Mouse (Mus musculus) limb, embryonic 14.5 days (tissue): ENCODE measurements around the gene March11. TPM values are rescaled to one million over a fixed set of nuclear protein-coding genes. Genes with fewer than 3 reads are reported as not detected.

Experiments used
- ATAC-seq: fragments of 200-750 bp; cut with Nextera tagmentation; 2 replicates; pipeline ENCODE4 v1.8.0; 2017; ENCODE audit warnings: low read depth, moderate number of reproducible peaks, moderate TSS enrichment; ENCODE audit not compliant: low FRiP score
- DNase-seq: peaks from one replicate; pipeline ENCODE4 v3.0.0-alpha.2; 2015; ENCODE audit warnings: low spot score
- H3K27ac ChIP-seq: fragments of 300-500 bp; sonication (generic); replicated peaks from 2 replicates; pipeline ENCODE4 v1.5.1; 2014; ENCODE audit warnings: low read depth, mild to moderate bottlenecking, low read length, moderate library complexity, mixed read lengths
- H3K27me3 ChIP-seq: fragments of 300-500 bp; sonication (generic); 2 replicates; pipeline ENCODE4 v1.6.1; 2014; ENCODE audit warnings: low read length, mixed read lengths; ENCODE audit not compliant: control insufficient read depth, insufficient read depth
- H3K36me3 ChIP-seq: fragments of 300-500 bp; sonication (generic); 2 replicates; pipeline ENCODE4 v1.6.1; 2014; ENCODE audit warnings: mild to moderate bottlenecking, low read length, moderate library complexity, mixed read lengths; ENCODE audit not compliant: control insufficient read depth, insufficient read depth
- H3K4me1 ChIP-seq: fragments of 300-500 bp; sonication (generic); 2 replicates; pipeline ENCODE4 v1.6.1; 2014; ENCODE audit warnings: antibody characterized with exemption, low read length, mixed read lengths; ENCODE audit not compliant: control insufficient read depth, insufficient read depth
- H3K4me2 ChIP-seq: fragments of 300-500 bp; sonication (generic); replicated peaks from 2 replicates; pipeline ENCODE4 v1.6.1; 2014; ENCODE audit warnings: low read depth, mild to moderate bottlenecking, low read length, moderate library complexity; ENCODE audit not compliant: severe bottlenecking
- H3K4me3 ChIP-seq: fragments of 300-500 bp; sonication (generic); replicated peaks from 2 replicates; pipeline ENCODE4 v1.5.1; 2014; ENCODE audit warnings: low read length
- H3K9ac ChIP-seq: fragments of 300-500 bp; sonication (generic); 2 replicates; pipeline ENCODE4 v1.6.1; 2014; ENCODE audit warnings: mild to moderate bottlenecking, low read depth, low read length, moderate library complexity; ENCODE audit not compliant: severe bottlenecking
- H3K9me3 ChIP-seq: fragments of 300-500 bp; sonication (generic); 2 replicates; pipeline ENCODE4 v1.6.1; 2016; ENCODE audit warnings: low read length; ENCODE audit not compliant: control insufficient read depth
- POLR2A ChIP-seq: fragments of 200-500 bp; IDR thresholded peaks from 2 replicates; pipeline ENCODE4 v1.8.0; 2012; ENCODE audit warnings: inconsistent platforms, mild to moderate bottlenecking, moderate library complexity, borderline replicate concordance; ENCODE audit not compliant: insufficient read depth, insufficient read length; ENCODE audit errors: extremely low read depth
- WGBS: fragments of 180-500 bp; shearing (Covaris S2); extraction: QIAGEN DNeasy Blood & Tissue Kit; methylation state at CpG from one replicate; pipeline ENCODE4 v1.1.7; 2014; 5-methylcytosine and 5-hydroxymethylcytosine counted together
- polyA plus RNA-seq, 2 experiments: library from polyadenylated mRNA; depleted of rRNA in 1 of 2; stranded (reverse) in 1 of 2; unstranded in 1 of 2; fragments of >200 nt; fragmentation: Nextera tagmentation in 1 of 2; extraction: Ambion mirVana in 1 of 2; gene quantifications; 2 replicates each; pipeline versions ENCODE4 v1.2.1 to v1.2.3; 2012 to 2014

The March11 gene
- 1.1 and 2.1 TPM in 2 replicates for polyA plus RNA-seq (2012; rRNA removed)
- 1.1 and 1.4 TPM in 2 replicates for polyA plus RNA-seq (2014; fragmentation: Nextera tagmentation; extraction: Ambion mirVana)

- DNase-seq (peak; percentile 25), ATAC-seq (peak; percentile 79)
- under 1% methylated on average over 51 of the region's 56 CpGs for WGBS
- H3K9ac ChIP-seq, result no peak within 1 kb of the TSS
- peaks cover 24% of the 10 kb centered on the region for H3K27me3 ChIP-seq
- no peak for TF ChIP-seq POLR2A
- H3K4me1 ChIP-seq, result no peaks in the 10 kb centered on the region
- peak within 1 kb of the TSS; percentile 55 for H3K4me3 ChIP-seq
- peak within 1 kb of the TSS; percentile 89 for H3K4me2 ChIP-seq
- H3K27ac ChIP-seq, result no peak within 1 kb of the TSS
- no peaks in the 10 kb centered on the region for H3K9me3 ChIP-seq
- H3K36me3 ChIP-seq, result no peaks in the 10 kb centered on the region
Observed at GRCm38 (mm10) chr15:26308629-26309230, at the start of gene March11. March11 (plus strand) TSS chr15:26309048.

- H3K36me3 ChIP-seq, result no peaks in the 10 kb centered on the region
- no peak for ATAC-seq
Observed at GRCm38 (mm10) chr15:26262336-26262735, 46.5 kb upstream of the March11 start.

GRCm38 (mm10) chr15:26269596-26269995 is 39.3 kb upstream of the March11 start:
- H3K9me3 ChIP-seq, result no peaks in the 10 kb centered on the region
- H3K27ac ChIP-seq, result no peak overlapping the region
- H3K4me2 ChIP-seq, result no peak overlapping the region
- 87% methylated on average over 4 of the region's 4 CpGs for WGBS
- TF ChIP-seq POLR2A, result no peak
- H3K4me1 ChIP-seq, result no peaks in the 10 kb centered on the region
- no peaks in the 10 kb centered on the region for H3K36me3 ChIP-seq
- DNase-seq (no peak), ATAC-seq (no peak)
- H3K27me3 ChIP-seq, result no peaks in the 10 kb centered on the region
- H3K9ac ChIP-seq, result no peak overlapping the region
- H3K4me3 ChIP-seq, result no peak overlapping the region

More at GRCm38 (mm10) chr15:26262336-26262735, 46.5 kb upstream of the March11 start:
- H3K4me2 ChIP-seq, result no peak overlapping the region
- no peak for TF ChIP-seq POLR2A
- WGBS, result 50% methylated on average over 1 of the region's 1 CpGs
- H3K4me1 ChIP-seq, result no peaks in the 10 kb centered on the region
- no peaks in the 10 kb centered on the region for H3K9me3 ChIP-seq
- no peak overlapping the region for H3K4me3 ChIP-seq
- no peak overlapping the region for H3K9ac ChIP-seq
- H3K27ac ChIP-seq, result no peak overlapping the region
- no peaks in the 10 kb centered on the region for H3K27me3 ChIP-seq
- no peak for DNase-seq

- Histone ChIP-seq H3K9me3 (no peaks in the 10 kb centered on the region), H3K4me3 (no peak overlapping the region), H3K4me1 (no peaks in the 10 kb centered on the region), H3K9ac (no peak overlapping the region), H3K36me3 (no peaks in the 10 kb centered on the region), H3K27ac (no peak overlapping the region), H3K4me2 (no peak overlapping the region), H3K27me3 (no peaks in the 10 kb centered on the region)
- DNase-seq (no peak), ATAC-seq (no peak)
- 80% methylated on average over 2 of the region's 2 CpGs for WGBS
- no peak for TF ChIP-seq POLR2A
Observed at GRCm38 (mm10) chr15:26276035-26276511, 32.8 kb upstream of the March11 start.

- TF ChIP-seq POLR2A, result no peak
- Histone ChIP-seq H3K4me3 (no peak overlapping the region), H3K4me2 (no peak overlapping the region), H3K27me3 (no peaks in the 10 kb centered on the region), H3K27ac (no peak overlapping the region), H3K36me3 (no peaks in the 10 kb centered on the region), H3K9ac (no peak overlapping the region), H3K4me1 (no peaks in the 10 kb centered on the region), H3K9me3 (no peaks in the 10 kb centered on the region)
- WGBS, result 89% methylated on average over 5 of the region's 5 CpGs
- DNase-seq (no peak), ATAC-seq (no peak)
Observed at GRCm38 (mm10) chr15:26276608-26277007, 32.2 kb upstream of the March11 start.

- ATAC-seq (no peak), DNase-seq (no peak)
- Histone ChIP-seq H3K4me1 (no peaks in the 10 kb centered on the region), H3K4me3 (no peak overlapping the region), H3K4me2 (no peak overlapping the region), H3K9me3 (no peaks in the 10 kb centered on the region), H3K27me3 (no peaks in the 10 kb centered on the region), H3K9ac (no peak overlapping the region), H3K27ac (no peak overlapping the region), H3K36me3 (no peaks in the 10 kb centered on the region)
- TF ChIP-seq POLR2A, result no peak
- WGBS, result 79% methylated on average over 4 of the region's 4 CpGs
Observed at GRCm38 (mm10) chr15:26291871-26292270, 17.0 kb upstream of the March11 start.
